Mouse (Mus musculus): Measurements from ENCODE around the gene Mocs2. TPM values are rescaled to one million over a fixed set of nuclear protein-coding genes. Genes with fewer than 3 reads are reported as not detected.

The Mocs2 gene
- polyA plus RNA-seq (2014; fragmentation: Illumina TruSeq; extraction: RNeasy Lipid Tissue Mini Kit (QIAGEN cat#74804); ENCODE audit: low read depth, low replicate concordance), result 219 TPM

DNA sequence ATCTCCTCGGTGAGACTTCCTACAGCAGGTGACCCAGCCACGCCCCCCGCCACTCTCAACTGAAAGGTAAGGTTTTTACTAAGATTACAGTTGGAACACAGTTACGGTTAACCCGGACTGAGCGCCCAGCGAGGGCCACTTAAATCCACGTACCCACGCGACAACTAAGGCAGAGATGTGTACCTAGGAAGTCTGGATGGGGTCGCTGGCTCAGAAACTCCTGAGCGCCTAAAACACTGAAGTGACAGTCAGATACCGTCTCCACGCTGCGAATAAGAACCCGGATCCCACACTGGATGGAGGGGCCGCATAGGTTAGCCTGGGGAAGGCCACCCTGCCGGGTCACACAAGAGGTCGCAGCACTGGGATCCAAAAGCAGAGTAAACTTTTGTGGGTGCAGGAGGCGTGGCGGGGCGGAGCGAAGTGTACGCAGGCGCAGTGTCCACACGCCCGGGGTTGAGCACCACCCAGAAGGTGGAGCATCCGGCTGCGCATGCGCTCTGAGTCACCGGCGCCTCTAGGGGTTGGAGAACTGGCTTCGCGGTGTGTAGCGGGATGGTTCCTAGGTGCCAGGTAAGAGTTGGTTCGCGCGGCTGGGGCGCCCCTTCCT lies at the start of gene Mocs2:
Gene Mocs2 (plus strand): TSS at position 486 of the 610 bp plus-strand sequence.

Other genes starting within 250 kb of the Mocs2 start
- gene Itga2, start 113.9 kb downstream of the Mocs2 start, polyA plus RNA-seq (2014; fragmentation: Illumina TruSeq; extraction: RNeasy Lipid Tissue Mini Kit (QIAGEN cat#74804); ENCODE audit: low read depth, low replicate concordance), result not detected